Mouse (Mus musculus) heart, postnatal 0 days (tissue): ENCODE measurements around the gene Tnrc6a. TPM values are rescaled to one million over a fixed set of nuclear protein-coding genes. Genes with fewer than 3 reads are reported as not detected.

ENCODE experiments used
- ATAC-seq: fragments of 200-750 bp; cut with Nextera tagmentation; 2 replicates; pipeline ENCODE4 v1.8.0; 2017; ENCODE audit warnings: low read depth, moderate number of reproducible peaks, moderate library complexity; ENCODE audit not compliant: insufficient read depth
- DNase-seq: peaks from one replicate; pipeline ENCODE4 v3.0.0-alpha.2; 2016; ENCODE audit warnings: low spot score
- H3K27ac ChIP-seq: fragments of 300-500 bp; sonication (generic); 2 replicates; pipeline ENCODE4 v1.5.1; 2014; ENCODE audit warnings: low read depth, mild to moderate bottlenecking
- H3K27me3 ChIP-seq: fragments of 300-500 bp; sonication (generic); 2 replicates; pipeline ENCODE4 v1.6.1; 2014; ENCODE audit warnings: low read length, mixed read lengths; ENCODE audit not compliant: control insufficient read depth, insufficient read depth
- H3K36me3 ChIP-seq: fragments of 300-500 bp; sonication (generic); replicated peaks from 2 replicates; pipeline ENCODE4 v1.6.1; 2014; ENCODE audit warnings: low read length, mixed read lengths; ENCODE audit not compliant: control insufficient read depth, insufficient read depth
- H3K4me1 ChIP-seq: fragments of 300-500 bp; sonication (generic); 2 replicates; pipeline ENCODE4 v1.6.1; 2014; ENCODE audit warnings: antibody characterized with exemption; ENCODE audit not compliant: control insufficient read depth, insufficient read depth
- H3K4me2 ChIP-seq: fragments of 300-500 bp; sonication (generic); 2 replicates; pipeline ENCODE4 v1.6.1; 2014; ENCODE audit warnings: low read depth, mild to moderate bottlenecking, low read length, moderate library complexity
- H3K4me3 ChIP-seq: fragments of 300-500 bp; sonication (generic); 2 replicates; pipeline ENCODE4 v1.5.1; 2014; ENCODE audit warnings: low read depth, low read length
- H3K9ac ChIP-seq: fragments of 300-500 bp; sonication (generic); replicated peaks from 2 replicates; pipeline ENCODE4 v1.6.1; 2014; ENCODE audit warnings: low read depth, low read length, mixed read lengths
- H3K9me3 ChIP-seq: fragments of 300-500 bp; sonication (generic); replicated peaks from 2 replicates; pipeline ENCODE4 v1.6.1; 2016; ENCODE audit warnings: low read length; ENCODE audit not compliant: control insufficient read depth
- CTCF ChIP-seq: IDR thresholded peaks from 2 replicates; pipeline ENCODE4 v1.5.1; 2016; ENCODE audit warnings: antibody characterized with exemption, control low read depth, low read depth
- EP300 ChIP-seq: IDR thresholded peaks from 2 replicates; pipeline ENCODE4 v1.6.1; 2016; ENCODE audit warnings: antibody characterized with exemption, low read depth
- WGBS: fragments of 180-500 bp; shearing (Covaris S2); extraction: QIAGEN DNeasy Blood & Tissue Kit; methylation state at CpG from one replicate; pipeline ENCODE4 v1.1.7; 2014; 5-methylcytosine and 5-hydroxymethylcytosine counted together
- polyA plus RNA-seq: library from polyadenylated mRNA; unstranded; fragments of >200 nt; fragmentation: Nextera tagmentation; extraction: Ambion mirVana; gene quantifications from 2 replicates; pipeline ENCODE4 v1.2.1, GENCODE M21; 2015
- total RNA-seq: library from RNA; depleted of rRNA; stranded (reverse); fragments of >200 nt; gene quantifications from 2 replicates; pipeline ENCODE4 v1.2.3, GENCODE M21; 2014; ENCODE audit warnings: low replicate concordance

The Tnrc6a gene
- total and polyA plus RNA-seq, 2 experiments from 2014 or later = 33.6 to 41.4 TPM

DNA sequence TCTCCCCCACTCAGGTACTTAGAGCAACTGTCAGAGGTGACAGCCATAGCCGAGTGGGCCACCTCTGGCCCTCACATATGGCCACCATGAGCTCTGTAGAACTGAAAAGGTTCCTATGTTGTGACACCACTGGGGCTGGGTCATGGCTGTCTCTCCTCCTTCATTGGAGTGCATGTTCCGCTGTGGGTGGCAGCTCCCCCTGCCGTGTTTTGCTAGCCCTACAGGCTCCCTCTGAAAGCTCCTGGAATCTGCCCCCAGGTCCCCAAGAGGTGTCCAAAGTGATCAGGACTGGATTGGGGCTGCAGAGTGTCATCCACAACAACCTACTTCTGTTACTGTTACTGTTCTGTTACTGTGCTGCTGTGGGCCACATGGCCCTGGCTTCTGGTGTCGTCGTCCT is 88.6 kb downstream of the Tnrc6a start:
- WGBS = 66% methylated on average over 5 of the region's 5 CpGs
- Histone ChIP-seq H3K27me3 (no peaks in the 10 kb centered on the region), H3K4me3 (no peak overlapping the region), H3K9ac (no peak overlapping the region), H3K4me2 (no peak overlapping the region), H3K27ac (no peak overlapping the region), H3K36me3 (no peaks in the 10 kb centered on the region), H3K4me1 (no peaks in the 10 kb centered on the region), H3K9me3 (no peaks in the 10 kb centered on the region)
- no peak for DNase-seq
- no peak for ATAC-seq
- TF ChIP-seq EP300 (no peak), CTCF (no peak)

GRCm38 (mm10) chr7:123214365-123215075 is 90.8 kb downstream of the Tnrc6a start, which contains the start of gene Slc5a11:
Gene Slc5a11, plus strand, starts transcription at chr7:123214780.
- Histone ChIP-seq H3K36me3 (no peaks in the 10 kb centered on the region), H3K9ac (no peak within 1 kb of the TSS), H3K4me2 (no peak within 1 kb of the TSS), H3K27ac (no peak within 1 kb of the TSS), H3K9me3 (no peaks in the 10 kb centered on the region), H3K4me1 (no peaks in the 10 kb centered on the region), H3K4me3 (no peak within 1 kb of the TSS), H3K27me3 (no peaks in the 10 kb centered on the region)
- no peak for TF ChIP-seq EP300
- TF ChIP-seq CTCF = no peak
- DNase-seq (no peak), ATAC-seq (no peak)
- WGBS = 38% methylated on average over 6 of the region's 8 CpGs

- no peak overlapping the region for H3K4me2 ChIP-seq
- 73% methylated on average over 2 of the region's 2 CpGs for WGBS
- DNase-seq (no peak), ATAC-seq (no peak)
- H3K9me3 ChIP-seq = no peaks in the 10 kb centered on the region
- no peak overlapping the region for H3K27ac ChIP-seq
- no peak overlapping the region for H3K4me3 ChIP-seq
- H3K9ac ChIP-seq = no peak overlapping the region
- TF ChIP-seq EP300 (no peak), CTCF (no peak)
- no peaks in the 10 kb centered on the region for H3K4me1 ChIP-seq
- no peaks in the 10 kb centered on the region for H3K27me3 ChIP-seq
- H3K36me3 ChIP-seq = no peaks in the 10 kb centered on the region
These were observed 91.5 kb downstream of the Tnrc6a start for GRCm38 (mm10) chr7:123215138-123215537.

GRCm38 (mm10) chr7:123217448-123218354 is 94.0 kb downstream of the Tnrc6a start:
- no peaks in the 10 kb centered on the region for H3K9me3 ChIP-seq
- no peaks in the 10 kb centered on the region for H3K4me1 ChIP-seq
- no peak for ATAC-seq
- no peaks in the 10 kb centered on the region for H3K27me3 ChIP-seq
- no peaks in the 10 kb centered on the region for H3K36me3 ChIP-seq
- no peak overlapping the region for H3K4me2 ChIP-seq
- H3K27ac ChIP-seq = no peak overlapping the region
- TF ChIP-seq CTCF (no peak), EP300 (no peak)
- H3K9ac ChIP-seq = no peak overlapping the region
- no peak for DNase-seq
- WGBS = 69% methylated on average over 7 of the region's 7 CpGs
- no peak overlapping the region for H3K4me3 ChIP-seq

DNA sequence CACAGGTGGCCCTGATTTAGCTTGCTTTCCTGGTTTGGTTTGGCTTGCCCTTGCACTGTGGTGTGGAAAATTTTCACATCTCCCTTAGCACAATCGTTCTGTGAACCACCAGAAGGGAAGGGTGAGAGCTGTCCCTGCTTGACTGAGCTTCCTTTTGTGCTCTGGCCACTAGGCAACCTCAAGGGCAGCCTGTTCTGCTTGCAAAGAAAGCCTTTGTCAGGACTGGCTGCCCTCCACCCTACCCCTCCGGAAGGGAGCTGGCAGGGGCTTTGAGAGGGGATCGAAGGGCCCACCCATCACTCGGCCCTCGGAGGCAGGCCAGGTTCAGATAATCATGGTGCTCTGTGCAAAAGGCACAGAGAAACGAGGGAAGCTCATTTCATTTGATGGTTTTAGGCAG is 94.9 kb downstream of the Tnrc6a start:
- Histone ChIP-seq H3K4me1 (no peaks in the 10 kb centered on the region), H3K36me3 (no peaks in the 10 kb centered on the region), H3K27me3 (no peaks in the 10 kb centered on the region), H3K27ac (no peak overlapping the region), H3K4me2 (no peak overlapping the region), H3K9ac (no peak overlapping the region), H3K4me3 (no peak overlapping the region), H3K9me3 (no peaks in the 10 kb centered on the region)
- no peak for DNase-seq
- no peak for ATAC-seq
- TF ChIP-seq EP300 (no peak), CTCF (no peak)
- WGBS = 50% methylated on average over 6 of the region's 6 CpGs
